Mouse (Mus musculus): ENCODE measurements around the gene Myo1e.

Gene Myo1e

GRCm38 (mm10) chr9:70296916-70297315, 89.8 kb downstream of the Myo1e start:
- DNase-seq: no peak

- DNase-seq: no peak
These were observed 91.1 kb downstream of the Myo1e start for GRCm38 (mm10) chr9:70298221-70298620.

- no peak for DNase-seq
These were observed 93.6 kb downstream of the Myo1e start for GRCm38 (mm10) chr9:70300705-70301104.

- DNase-seq: no peak
These were observed 94.4 kb downstream of the Myo1e start for GRCm38 (mm10) chr9:70301598-70301997.

- peak; percentile 71 to 72 for DNase-seq
These were observed 97.8 kb downstream of the Myo1e start for GRCm38 (mm10) chr9:70304901-70305300.

GRCm38 (mm10) chr9:70310046-70310445, 102.9 kb downstream of the Myo1e start:
- no peak for DNase-seq

- DNase-seq: peak; percentile 34 to 44
These were observed 106.9 kb downstream of the Myo1e start for GRCm38 (mm10) chr9:70314019-70314418.

GRCm38 (mm10) chr9:70315130-70315529, 108.0 kb downstream of the Myo1e start:
- no peak for DNase-seq

- no peak for DNase-seq
These were observed 111.5 kb downstream of the Myo1e start for GRCm38 (mm10) chr9:70318601-70319000.

GRCm38 (mm10) chr9:70324336-70324735, 117.2 kb downstream of the Myo1e start:
- peak in 1 of 2 experiments; percentile 25 for DNase-seq

- DNase-seq: no peak
These were observed 118.9 kb downstream of the Myo1e start for GRCm38 (mm10) chr9:70325880-70326595.

- DNase-seq: no peak
These were observed 121.2 kb downstream of the Myo1e start for GRCm38 (mm10) chr9:70328193-70328841.

GRCm38 (mm10) chr9:70331727-70332335, 124.7 kb downstream of the Myo1e start:
- no peak for DNase-seq

GRCm38 (mm10) chr9:70338391-70338790, 131.2 kb downstream of the Myo1e start:
- no peak for DNase-seq

GRCm38 (mm10) chr9:70338894-70339293, 131.7 kb downstream of the Myo1e start:
- no peak for DNase-seq

- DNase-seq: no peak
These were observed 142.1 kb downstream of the Myo1e start for GRCm38 (mm10) chr9:70349274-70349673.

GRCm38 (mm10) chr9:70351570-70352277, 144.6 kb downstream of the Myo1e start:
- DNase-seq: no peak

- DNase-seq: no peak
These were observed 149.1 kb downstream of the Myo1e start for GRCm38 (mm10) chr9:70356254-70356653.

- DNase-seq: no peak
These were observed 152.4 kb downstream of the Myo1e start for GRCm38 (mm10) chr9:70359402-70360131.

GRCm38 (mm10) chr9:70364741-70365140, 157.6 kb downstream of the Myo1e start:
- no peak for DNase-seq

GRCm38 (mm10) chr9:70365915-70366314, 158.8 kb downstream of the Myo1e start:
- no peak for DNase-seq

- DNase-seq: no peak
These were observed 159.7 kb downstream of the Myo1e start for GRCm38 (mm10) chr9:70366898-70367297.

GRCm38 (mm10) chr9:70371638-70372037, 164.5 kb downstream of the Myo1e start:
- peak; percentile 26 to 36 for DNase-seq

All from B cell, adult 2 months (primary cell).